Mouse (Mus musculus) layer of hippocampus, adult 2 months (tissue): ENCODE results near the gene Mcoln1. TPM values are rescaled to one million over a fixed set of nuclear protein-coding genes. Genes with fewer than 3 reads are reported as not detected.

Experiments
- DNase-seq, 2 experiments: peaks; one replicate each; pipeline ENCODE4 v3.0.0; 2022; ENCODE audit warnings: low spot score in 2 of 2
- H3K27ac ChIP-seq: fragments of 200-600 bp; 2 replicates; pipeline ENCODE4 v1.8.1; 2022
- H3K4me3 ChIP-seq: fragments of 200-600 bp; 2 replicates; pipeline ENCODE4 v1.8.1; 2022; ENCODE audit warnings: mild to moderate bottlenecking
- CTCF ChIP-seq: fragments of 200-600 bp; conservative IDR thresholded peaks from 2 replicates; pipeline ENCODE4 v1.8.1; 2022; ENCODE audit warnings: antibody characterized with exemption, mild to moderate bottlenecking, moderate library complexity
- total RNA-seq, 2 experiments: library from RNA; stranded (reverse); gene quantifications; 2 replicates each; pipeline ENCODE4 v1.2.3; 2021

Mcoln1 gene
- total RNA-seq, 2 experiments from 2014 or later = 82.4 to 85.4 TPM

GRCm38 (mm10) chr8:3514681-3515247 lies 14.5 kb downstream of the Mcoln1 start:
- DNase-seq = no peak
- peak overlapping the region; percentile 92 for H3K4me3 ChIP-seq

GRCm38 (mm10) chr8:3515260-3515671 lies 15.0 kb downstream of the Mcoln1 start, which contains the start of gene Pnpla6:
Gene Pnpla6 (plus strand): TSS chr8:3515384.
- peak; percentile 89 to 93 for DNase-seq
- Histone ChIP-seq H3K27ac (peak within 1 kb of the TSS; percentile 96), H3K4me3 (peak within 1 kb of the TSS; percentile 92)
- no peak for TF ChIP-seq CTCF

More at GRCm38 (mm10) chr8:3514681-3515247, 14.5 kb downstream of the Mcoln1 start:
- peak overlapping the region; percentile 96 for H3K27ac ChIP-seq
- TF ChIP-seq CTCF = no peak

DNA sequence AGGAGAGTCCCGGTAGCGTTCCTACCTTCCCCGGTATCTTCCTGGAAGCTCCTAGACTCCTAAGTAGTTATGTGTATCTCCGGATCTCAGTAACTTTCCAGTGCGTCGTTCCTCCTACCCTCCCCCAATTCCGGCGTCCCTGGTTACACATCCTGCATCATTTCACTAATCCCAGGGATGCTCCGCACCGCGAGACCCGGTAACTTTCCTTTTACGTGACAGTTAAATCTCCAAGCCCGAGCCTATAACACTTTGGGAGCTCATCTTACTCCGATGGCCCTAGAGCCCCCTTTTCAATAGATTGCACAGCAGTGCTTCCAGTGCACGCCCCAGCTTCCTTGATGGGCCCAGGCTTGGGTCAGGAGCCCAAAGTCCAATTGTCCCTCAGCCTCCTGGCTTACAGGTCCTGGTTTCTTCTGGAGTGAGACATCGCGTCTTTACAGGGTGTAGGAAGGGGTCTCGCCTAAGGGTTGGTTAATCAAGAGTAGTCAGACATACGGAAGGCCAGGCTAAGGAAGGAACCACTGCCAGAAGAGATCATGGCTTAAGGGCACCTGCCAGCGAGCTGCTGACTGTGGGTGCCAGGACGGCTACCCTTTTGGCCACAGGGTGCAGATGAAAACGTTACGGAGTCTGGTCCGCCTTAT lies 15.6 kb downstream of the Mcoln1 start:
- no peak for TF ChIP-seq CTCF
- Histone ChIP-seq H3K4me3 (peak overlapping the region; percentile 92), H3K27ac (peak overlapping the region; percentile 96)
- peak; percentile 56 to 63 for DNase-seq

GRCm38 (mm10) chr8:3516450-3517116 lies 16.3 kb downstream of the Mcoln1 start:
- peak; percentile 93 to 94 for DNase-seq
- no peak for TF ChIP-seq CTCF
- Histone ChIP-seq H3K27ac (peak overlapping the region; percentile 96), H3K4me3 (peak overlapping the region; percentile 92)

GRCm38 (mm10) chr8:3517117-3517495 lies 16.8 kb downstream of the Mcoln1 start:
- Histone ChIP-seq H3K4me3 (peak overlapping the region; percentile 92), H3K27ac (peak overlapping the region; percentile 96)
- TF ChIP-seq CTCF = no peak
- peak in 1 of 2 experiments; percentile 43 for DNase-seq

DNA sequence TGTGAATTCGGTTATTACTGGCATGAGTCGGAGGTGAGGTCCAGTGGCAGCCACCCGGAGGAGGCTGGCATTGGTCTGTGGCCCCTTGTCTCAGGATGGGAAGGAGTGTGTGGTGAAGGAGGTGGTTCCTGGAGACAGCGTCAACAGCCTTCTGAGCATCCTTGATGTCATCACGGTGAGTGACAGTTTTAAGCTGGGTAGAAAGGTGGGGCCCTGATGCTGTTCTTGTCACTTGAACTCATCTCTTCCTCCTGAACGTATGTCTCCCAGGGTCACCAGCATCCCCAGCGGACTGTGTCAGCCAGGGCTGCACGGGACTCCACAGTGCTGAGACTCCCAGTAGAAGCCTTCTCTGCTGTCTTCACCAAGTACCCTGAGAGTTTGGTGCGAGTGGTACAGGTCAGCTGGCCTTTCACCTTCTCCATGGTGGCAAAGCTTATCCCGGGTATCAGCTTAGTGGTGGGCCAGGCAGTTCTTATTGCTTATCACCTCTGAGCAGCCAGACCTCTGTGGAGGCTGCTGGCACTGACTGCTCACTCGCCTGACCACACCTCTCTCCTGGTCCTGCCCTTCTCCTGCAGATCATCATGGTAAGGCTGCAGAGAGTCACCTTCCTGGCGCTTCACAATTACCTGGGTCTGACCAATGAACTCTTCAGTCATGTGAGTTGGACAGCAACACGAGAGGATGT lies 21.9 kb downstream of the Mcoln1 start:
- TF ChIP-seq CTCF = no peak
- DNase-seq = no peak
- Histone ChIP-seq H3K4me3 (no peak overlapping the region), H3K27ac (no peak overlapping the region)

DNA sequence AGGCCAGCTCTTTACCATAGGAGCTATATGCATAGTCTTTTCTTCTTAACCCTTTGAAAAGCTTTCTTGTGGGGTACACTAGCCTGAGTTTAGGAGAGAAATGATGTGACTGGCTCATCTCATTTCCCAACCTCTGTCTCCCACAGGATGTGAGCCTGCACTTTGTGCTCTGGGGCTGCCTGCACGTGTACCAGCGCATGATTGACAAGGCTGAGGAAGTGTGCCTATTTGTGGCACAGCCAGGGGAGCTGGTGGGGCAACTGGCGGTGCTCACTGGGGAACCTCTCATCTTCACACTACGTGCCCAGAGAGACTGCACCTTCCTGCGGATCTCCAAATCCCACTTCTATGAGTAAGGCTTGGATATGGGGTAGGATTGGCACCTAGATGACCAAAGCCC lies 30.6 kb downstream of the Mcoln1 start:
- no peak for TF ChIP-seq CTCF
- H3K4me3 ChIP-seq = no peak overlapping the region
- no peak overlapping the region for H3K27ac ChIP-seq
- DNase-seq = no peak

DNA sequence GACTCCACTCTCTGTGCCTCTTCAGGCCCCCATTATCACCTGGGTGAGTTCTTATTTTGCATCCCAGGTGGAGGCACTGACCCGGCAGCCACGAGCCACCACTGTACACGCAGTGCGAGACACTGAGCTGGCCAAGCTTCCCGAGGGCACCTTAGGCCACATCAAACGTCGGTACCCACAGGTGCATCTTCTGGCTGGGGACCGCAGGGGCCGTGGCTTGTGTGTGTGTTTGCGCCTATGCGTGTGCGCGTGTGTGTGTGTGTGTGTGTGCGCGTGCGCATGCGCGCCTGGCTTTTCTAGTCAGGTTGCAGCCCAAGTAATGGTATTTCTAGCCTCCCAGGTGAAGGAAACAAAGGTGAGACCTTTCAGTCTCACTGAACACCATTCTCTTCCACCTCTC lies 31.7 kb downstream of the Mcoln1 start:
- no peak for TF ChIP-seq CTCF
- no peak overlapping the region for H3K4me3 ChIP-seq
- no peak for DNase-seq
- no peak overlapping the region for H3K27ac ChIP-seq

DNA sequence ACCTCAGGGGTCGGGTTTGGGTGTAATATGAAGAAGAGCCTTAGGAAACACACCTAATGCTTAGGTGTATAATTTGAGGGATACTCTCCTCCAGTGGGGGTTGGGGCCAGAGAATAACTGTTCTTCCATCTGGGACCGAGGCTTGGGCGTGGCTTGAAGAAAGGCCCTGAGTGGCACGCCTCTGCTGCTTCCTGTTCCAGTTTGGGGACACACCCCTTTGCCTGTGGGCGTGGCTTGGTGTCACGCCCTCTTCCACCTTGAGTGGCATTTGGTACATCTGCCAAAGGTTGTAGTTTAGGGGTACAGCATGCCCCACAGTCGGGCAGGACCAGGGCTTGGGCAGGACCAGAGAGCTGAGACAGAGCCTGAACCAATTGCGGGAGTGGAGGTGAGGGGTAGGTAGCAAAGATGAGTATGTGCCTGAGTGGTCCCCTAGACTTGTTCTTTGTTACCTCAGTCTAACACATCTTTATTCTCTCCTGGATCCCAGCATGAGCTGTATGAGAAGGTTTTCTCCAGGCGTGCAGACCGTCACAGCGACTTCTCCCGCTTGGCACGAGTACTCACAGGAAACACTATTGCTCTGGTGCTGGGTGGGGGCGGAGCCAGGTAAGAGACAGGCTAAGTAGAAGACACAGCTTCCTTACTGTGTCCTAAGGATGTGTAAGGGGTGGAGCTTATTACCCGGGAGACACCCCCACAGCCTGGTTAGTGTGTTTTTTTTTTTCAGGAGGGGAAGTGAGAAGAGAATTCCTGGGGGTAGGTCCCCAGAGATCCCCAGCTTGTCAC lies 36.0 kb downstream of the Mcoln1 start:
- TF ChIP-seq CTCF = no peak
- Histone ChIP-seq H3K4me3 (no peak overlapping the region), H3K27ac (no peak overlapping the region)
- no peak for DNase-seq

- DNase-seq = no peak
- Histone ChIP-seq H3K27ac (no peak overlapping the region), H3K4me3 (no peak overlapping the region)
- TF ChIP-seq CTCF = no peak
Observed at GRCm38 (mm10) chr8:3536940-3537339, 36.7 kb downstream of the Mcoln1 start.

DNA sequence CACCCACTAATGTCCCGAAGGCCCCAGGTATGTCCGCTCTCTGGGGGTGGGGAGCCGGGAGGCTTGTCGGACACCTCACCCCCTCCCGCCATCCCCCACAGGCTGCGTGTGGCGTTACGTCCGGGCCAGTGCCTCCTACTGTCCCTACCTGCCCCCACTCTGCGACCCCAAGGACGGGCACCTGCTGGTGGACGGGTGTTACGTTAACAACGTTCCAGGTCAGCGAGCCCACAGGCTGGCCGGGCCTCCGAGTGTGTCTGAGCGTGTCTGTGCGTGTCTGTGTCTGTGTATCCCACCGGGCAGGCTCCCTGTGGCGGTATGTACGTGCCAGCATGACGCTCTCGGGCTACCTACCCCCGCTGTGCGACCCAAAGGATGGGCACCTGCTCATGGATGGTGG lies 37.4 kb downstream of the Mcoln1 start:
- no peak for DNase-seq
- TF ChIP-seq CTCF = no peak
- Histone ChIP-seq H3K27ac (no peak overlapping the region), H3K4me3 (no peak overlapping the region)

DNA sequence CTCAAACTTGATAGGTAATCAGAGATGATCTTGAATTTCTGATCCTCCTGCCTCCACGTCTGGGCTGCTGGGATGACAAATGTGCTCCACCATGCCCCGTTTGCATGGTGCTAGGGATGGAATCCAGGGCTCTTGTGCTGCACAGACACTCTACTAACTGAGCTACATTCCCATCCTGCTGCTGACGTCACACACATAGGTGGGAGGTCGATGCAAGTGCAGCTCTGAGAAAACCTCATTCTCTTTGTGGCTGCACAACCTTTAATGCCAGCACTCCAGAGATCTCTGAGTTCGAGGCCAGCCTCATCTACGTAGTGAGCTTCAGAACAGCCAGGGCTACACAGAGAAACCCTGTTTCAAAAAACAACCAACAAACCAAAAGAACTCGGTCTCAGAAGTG lies 38.9 kb downstream of the Mcoln1 start:
- Histone ChIP-seq H3K4me3 (no peak overlapping the region), H3K27ac (no peak overlapping the region)
- DNase-seq = no peak
- no peak for TF ChIP-seq CTCF
